Mouse (Mus musculus) MEL (cell line): ENCODE data around the gene Boc. TPM values are rescaled to one million over a fixed set of nuclear protein-coding genes. Genes with fewer than 3 reads are reported as not detected.

Experiments
- DNase-seq: peaks from one replicate; pipeline ENCODE4 v3.0.0; 2011; ENCODE audit warnings: low read depth, low spot score
- H3K27ac ChIP-seq: 2 replicates; pipeline ENCODE4 v1.5.1; 2012; ENCODE audit warnings: low read depth, mild to moderate bottlenecking, control low read depth, low read length, moderate library complexity; ENCODE audit not compliant: control insufficient read depth
- H3K27me3 ChIP-seq, 2 experiments: fragments of 150-350 bp in 1 of 2; sonication (generic) in 1 of 2; 2 replicates each; pipeline ENCODE4 v1.6.1; 2012; ENCODE audit warnings: low read length in 2 of 2, mild to moderate bottlenecking in 2 of 2, improper control_type of control experiment in 1 of 2, moderate library complexity in 1 of 2; ENCODE audit not compliant: insufficient read depth in 2 of 2, control insufficient read depth in 1 of 2
- H3K36me3 ChIP-seq, 2 experiments: 2 replicates each; pipeline ENCODE4 v1.6.1; 2012 to 2014; ENCODE audit warnings: low read length in 2 of 2, improper control_type of control experiment in 1 of 2, inconsistent platforms in 1 of 2, mild to moderate bottlenecking in 1 of 2; ENCODE audit not compliant: insufficient read depth in 2 of 2, control insufficient read depth in 1 of 2
- H3K4me1 ChIP-seq, 2 experiments: fragments of 150-350 bp in 1 of 2; sonication (generic) in 1 of 2; 2 replicates each; pipeline ENCODE4 v1.6.1; 2012; ENCODE audit warnings: low read length in 2 of 2, improper control_type of control experiment in 1 of 2, mild to moderate bottlenecking in 1 of 2; ENCODE audit not compliant: insufficient read depth in 2 of 2, control insufficient read depth in 1 of 2
- H3K4me3 ChIP-seq, 2 experiments: fragments of 150-350 bp in 1 of 2; sonication (generic) in 1 of 2; 2 replicates each; pipeline ENCODE4 v1.5.1; 2012; ENCODE audit warnings: low read depth in 2 of 2, low read length in 2 of 2, mild to moderate bottlenecking in 2 of 2, moderate library complexity in 2 of 2, control low read depth in 1 of 2, improper control_type of control experiment in 1 of 2; ENCODE audit not compliant: control insufficient read depth in 1 of 2, insufficient read depth in 1 of 2
- H3K79me2 ChIP-seq: 2 replicates; pipeline ENCODE4 v1.6.1; 2012; ENCODE audit warnings: mild to moderate bottlenecking, low read length, moderate library complexity; ENCODE audit not compliant: control insufficient read depth, poor library complexity, insufficient read depth
- H3K9ac ChIP-seq: 2 replicates; pipeline ENCODE4 v1.6.1; 2012; ENCODE audit warnings: low read depth, mild to moderate bottlenecking, control low read depth, low read length, moderate library complexity; ENCODE audit not compliant: control insufficient read depth, poor library complexity, severe bottlenecking
- H3K9me3 ChIP-seq: fragments of 150-350 bp; sonication (generic); replicated peaks from 2 replicates; pipeline ENCODE4 v1.6.1; 2012; ENCODE audit warnings: mild to moderate bottlenecking, low read length, improper control_type of control experiment, moderate library complexity; ENCODE audit not compliant: insufficient read depth
- E2F4 ChIP-seq: IDR thresholded peaks from 2 replicates; pipeline ENCODE4 v1.6.1; 2011; ENCODE audit warnings: low read depth, low read length, improper control_type of control experiment, borderline replicate concordance
- ETS1 ChIP-seq: IDR thresholded peaks from 2 replicates; pipeline ENCODE4 v1.6.1; 2012; ENCODE audit warnings: low read depth, mild to moderate bottlenecking, inconsistent platforms, low read length, improper control_type of control experiment, moderate library complexity
- GABPA ChIP-seq: IDR thresholded peaks from 2 replicates; pipeline ENCODE4 v1.6.1; 2012; ENCODE audit warnings: low read depth, mild to moderate bottlenecking, inconsistent platforms, low read length, improper control_type of control experiment, moderate library complexity
- MAFK ChIP-seq: IDR thresholded peaks from 2 replicates; pipeline ENCODE4 v1.6.1; 2011; ENCODE audit warnings: low read depth, mild to moderate bottlenecking, low read length, improper control_type of control experiment, borderline replicate concordance
- MAX ChIP-seq: IDR thresholded peaks from 2 replicates; pipeline ENCODE4 v1.6.1; 2011; ENCODE audit warnings: low read length, improper control_type of control experiment
- MAZ ChIP-seq: IDR thresholded peaks from 2 replicates; pipeline ENCODE4 v1.6.1; 2012; ENCODE audit warnings: low read depth, mild to moderate bottlenecking, inconsistent platforms, low read length, improper control_type of control experiment
- NELFE ChIP-seq: IDR thresholded peaks from 2 replicates; pipeline ENCODE4 v1.6.1; 2011; ENCODE audit warnings: low read depth, low read length, improper control_type of control experiment
- NRF1 ChIP-seq: IDR thresholded peaks from 2 replicates; pipeline ENCODE4 v1.6.1; 2014; ENCODE audit warnings: low read depth, mild to moderate bottlenecking, inconsistent platforms, low read length, improper control_type of control experiment, moderate library complexity; ENCODE audit not compliant: poor library complexity, insufficient read depth, severe bottlenecking
- POLR2AphosphoS2 ChIP-seq: IDR thresholded peaks from 2 replicates; pipeline ENCODE4 v1.6.1; 2011; ENCODE audit warnings: low read length, improper control_type of control experiment
- POLR2AphosphoS5 ChIP-seq: IDR thresholded peaks from 2 replicates; pipeline ENCODE4 v1.6.1; 2012; ENCODE audit warnings: low read depth, borderline replicate concordance, mild to moderate bottlenecking, inconsistent platforms, low read length, moderate library complexity, mixed read lengths
- RCOR1 ChIP-seq: IDR thresholded peaks from 2 replicates; pipeline ENCODE4 v1.6.1; 2012; ENCODE audit warnings: low read depth, mild to moderate bottlenecking, inconsistent platforms, low read length, improper control_type of control experiment
- SMC3 ChIP-seq: IDR thresholded peaks from 2 replicates; pipeline ENCODE4 v1.6.1; 2011; ENCODE audit warnings: low read depth, low read length, improper control_type of control experiment
- TBP ChIP-seq: IDR thresholded peaks from 2 replicates; pipeline ENCODE4 v1.8.0; 2011; ENCODE audit warnings: low read depth, low read length, improper control_type of control experiment
- TCF12 ChIP-seq: IDR thresholded peaks from 2 replicates; pipeline ENCODE4 v1.6.1; 2014; ENCODE audit warnings: low read depth, mild to moderate bottlenecking, inconsistent platforms, low read length, improper control_type of control experiment, moderate library complexity
- USF2 ChIP-seq, 2 experiments: IDR thresholded peaks; 2 replicates each; pipeline ENCODE4 v1.6.1; 2011 to 2012; ENCODE audit warnings: improper control_type of control experiment in 2 of 2, low read length in 2 of 2, borderline replicate concordance in 1 of 2, inconsistent platforms in 1 of 2, low read depth in 1 of 2, mild to moderate bottlenecking in 1 of 2; ENCODE audit not compliant: insufficient read depth in 1 of 2
- ZNF384 ChIP-seq: IDR thresholded peaks from 2 replicates; pipeline ENCODE4 v1.6.1; 2012; ENCODE audit warnings: low read depth, mild to moderate bottlenecking, inconsistent platforms, low read length, improper control_type of control experiment
- polyA plus RNA-seq, 2 experiments: library from polyadenylated mRNA; stranded (reverse) in 1 of 2; unstranded in 1 of 2; fragments of >175 nt in 1 of 2; fragments of >200 nt in 1 of 2; gene quantifications; 2 replicates each; pipeline versions ENCODE4 v1.2.1 to v1.2.4; 2012; ENCODE audit warnings: low replicate concordance in 2 of 2, low read depth in 1 of 2; ENCODE audit not compliant: insufficient read length in 2 of 2, insufficient read depth in 1 of 2, missing spikeins in 1 of 2
- total RNA-seq: library from RNA; depleted of rRNA; stranded (reverse); fragments of 300-350 nt; gene quantifications from 2 replicates; pipeline ENCODE4 v1.2.3, GENCODE M21; 2012

The Boc gene
- total and polyA plus RNA-seq, 3 experiments, result not detected

DNA sequence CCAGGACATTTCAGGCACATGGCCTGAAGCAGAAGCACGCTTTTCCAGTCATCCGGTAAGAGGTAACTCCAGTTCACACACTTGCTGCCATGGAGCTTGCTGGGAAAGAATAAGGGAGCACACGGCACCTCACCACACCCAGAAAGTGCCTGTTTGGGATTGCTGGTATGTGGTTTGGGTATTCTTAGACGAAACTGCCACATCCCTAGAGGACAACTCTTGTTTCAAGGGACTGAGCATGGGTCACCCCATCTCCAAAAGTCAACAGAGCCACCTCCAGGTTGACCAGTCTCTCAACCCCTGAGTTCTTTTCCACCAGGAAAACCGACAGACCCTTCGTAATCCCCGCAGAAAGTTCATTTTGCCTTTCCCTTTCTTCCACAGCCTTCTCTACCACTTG lies 1.6 kb downstream of the Boc start:
- DNase-seq, result no peak
- Histone ChIP-seq H3K4me1 (no peaks in the 10 kb centered on the region), H3K4me3 (no peak overlapping the region), H3K27ac (no peak overlapping the region), H3K9ac (no peak overlapping the region), H3K79me2 (no peaks in the 10 kb centered on the region), H3K36me3 (no peaks in the 10 kb centered on the region), H3K27me3 (no peaks in the 10 kb centered on the region), H3K9me3 (no peaks in the 10 kb centered on the region)
- TF ChIP-seq TCF12 (no peak), POLR2AphosphoS2 (no peak), ZNF384 (no peak), ETS1 (no peak), MAX (no peak), NELFE (no peak)

DNA sequence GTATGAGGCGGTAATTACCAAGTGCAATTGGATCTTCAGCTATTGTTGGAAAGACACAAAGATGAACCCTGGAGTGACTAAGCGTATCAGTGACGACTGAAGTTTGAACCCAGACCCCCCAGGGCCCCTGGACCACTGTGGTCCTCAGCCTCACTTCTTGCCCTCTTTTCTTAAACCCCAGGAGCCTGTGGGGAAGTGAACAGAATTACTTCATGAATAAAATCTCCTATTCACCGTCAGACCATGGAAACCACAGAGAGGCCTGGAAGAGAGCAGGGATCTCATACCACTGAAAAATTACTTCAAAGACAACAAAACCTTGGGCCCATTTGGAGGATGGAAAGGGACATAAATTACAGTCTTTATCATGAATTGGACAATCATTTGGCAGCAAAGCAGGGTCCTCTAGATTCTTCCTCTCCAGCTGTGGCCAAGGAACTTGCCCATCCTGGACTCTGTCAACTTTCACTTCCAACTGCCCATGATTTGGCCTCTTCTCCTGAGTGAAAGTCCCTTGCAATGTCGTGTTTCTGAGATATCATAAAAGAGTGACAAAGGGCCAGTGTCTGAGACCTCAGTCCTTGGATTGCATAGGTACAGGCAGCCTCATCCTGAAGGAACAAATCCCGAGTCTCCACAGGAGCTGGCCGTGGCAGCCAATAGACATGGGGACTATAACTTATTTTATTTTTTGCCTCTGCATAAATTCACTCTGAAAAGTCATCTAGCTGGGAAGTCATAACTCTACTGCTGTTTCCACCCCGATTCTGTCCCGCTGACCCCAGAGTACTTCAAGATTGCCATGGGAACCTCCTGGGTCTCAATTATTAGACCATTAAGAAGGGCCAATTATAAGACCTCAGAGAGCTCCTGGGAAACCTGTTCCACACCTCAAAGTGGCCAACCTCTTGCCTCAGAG lies 2.6 kb downstream of the Boc start:
- no peak overlapping the region for H3K27ac ChIP-seq
- H3K9ac ChIP-seq, result no peak overlapping the region
- no peak for DNase-seq
- TF ChIP-seq NELFE (no peak), MAZ (no peak), TCF12 (no peak), MAFK (no peak), E2F4 (no peak), USF2 (IDR thresholded peaks at IDR 0.05; ENCODE audit: borderline replicate concordance in 1 of 2, insufficient read depth in 1 of 2, low read depth in 1 of 2, low read length in 2 of 2) (no peak), GABPA (no peak), POLR2AphosphoS5 (no peak), SMC3 (no peak)
- TF ChIP-seq, all 39 proteins: peak for 0
- Histone ChIP-seq H3K36me3 (no peaks in the 10 kb centered on the region), H3K9me3 (no peaks in the 10 kb centered on the region), H3K27me3 (no peaks in the 10 kb centered on the region), H3K79me2 (no peaks in the 10 kb centered on the region), H3K4me3 (no peak overlapping the region), H3K4me1 (no peaks in the 10 kb centered on the region)

DNA sequence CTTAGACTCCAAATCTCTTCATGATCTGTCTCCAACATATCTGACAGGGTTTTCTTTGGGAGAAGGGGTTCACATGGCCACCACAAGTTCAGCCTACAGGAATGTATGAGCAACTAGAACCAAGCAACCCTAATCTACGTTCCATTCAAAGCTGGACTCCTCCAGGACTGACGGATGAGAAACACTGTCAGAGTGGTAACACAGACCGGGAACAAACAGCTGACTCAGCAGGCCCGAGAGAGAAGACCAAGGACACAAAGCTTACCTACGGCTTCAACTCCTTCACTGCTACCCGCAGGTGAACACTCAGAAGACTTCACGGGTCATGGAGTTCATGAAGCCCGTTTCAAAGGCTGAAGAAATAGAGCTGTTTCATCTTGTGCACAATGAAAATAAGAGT lies 4.8 kb downstream of the Boc start:
- no peak overlapping the region for H3K4me3 ChIP-seq
- H3K9me3 ChIP-seq, result no peaks in the 10 kb centered on the region
- no peaks in the 10 kb centered on the region for H3K36me3 ChIP-seq
- H3K27me3 ChIP-seq, result no peaks in the 10 kb centered on the region
- H3K9ac ChIP-seq, result no peak overlapping the region
- no peaks in the 10 kb centered on the region for H3K79me2 ChIP-seq
- DNase-seq, result no peak
- TF ChIP-seq RCOR1 (no peak), MAX (no peak), MAFK (peak; percentile 37; the same call in 1 of the 2 replicates), NRF1 (no peak), ZNF384 (no peak), TBP (no peak)
- H3K27ac ChIP-seq, result no peak overlapping the region
- H3K4me1 ChIP-seq, result no peaks in the 10 kb centered on the region
